Mouse (Mus musculus): ENCODE measurements around the gene Tppp. TPM values are rescaled to one million over a fixed set of nuclear protein-coding genes. Genes with fewer than 3 reads are reported as not detected.
"Not testable (repeated sequence)": the region's sequence is repeated elsewhere in the genome, so short reads cannot be mapped to it uniquely, and the experiment has no call there.

The Tppp gene
- total and polyA plus RNA-seq, 3 experiments: 13.3 to 15.6 (median 14.3) TPM

GRCm38 (mm10) chr13:74010678-74011077 lies 1.5 kb downstream of the Tppp start:
- no peak overlapping the region for H3K9ac ChIP-seq (ENCODE audit: low read depth, low read length)
- peak overlapping the region; percentile 93 for H3K27ac ChIP-seq

GRCm38 (mm10) chr13:74015908-74016307 lies 6.7 kb downstream of the Tppp start:
- DNase-seq: no peak
- H3K79me2 ChIP-seq (replicated peaks; ENCODE audit: control insufficient read depth, insufficient read depth, low read length): peaks cover 10% of the 10 kb centered on the region
- no peak overlapping the region for H3K27ac ChIP-seq
- TF ChIP-seq EP300 (IDR thresholded peaks at IDR 0.05; ENCODE audit: insufficient read depth, low read depth, low read length) (no peak), CTCF (IDR thresholded peaks at IDR 0.05) (no peak), POLR2A (IDR thresholded peaks at IDR 0.05; ENCODE audit: insufficient read depth, low read depth, low read length) (no peak)
- no peaks in the 10 kb centered on the region; the same call in 1 of the 2 replicates for H3K36me3 ChIP-seq (ENCODE audit: control insufficient read depth, insufficient read depth, low read length)
- H3K9ac ChIP-seq (ENCODE audit: low read depth, low read length): no peak overlapping the region
- H3K4me1 ChIP-seq (ENCODE audit: control insufficient read depth, insufficient read depth, low read length): peaks cover 19% of the 10 kb centered on the region
- H3K4me3 ChIP-seq: no peak overlapping the region
- H3K27me3 ChIP-seq (ENCODE audit: control insufficient read depth, insufficient read depth, low read length): no peaks in the 10 kb centered on the region
- intact Hi-C loops (cut with DNase I): no loop called here
- 77% methylated on average over 4 of the region's 4 CpGs for WGBS

More at GRCm38 (mm10) chr13:74010678-74011077, 1.5 kb downstream of the Tppp start:
- peak in 1 of 2 experiments; percentile 31 for DNase-seq
- peak overlapping the region; percentile 59 for H3K4me3 ChIP-seq
- H3K79me2 ChIP-seq (replicated peaks; ENCODE audit: control insufficient read depth, insufficient read depth, low read length): peaks cover 7% of the 10 kb centered on the region
- no peaks in the 10 kb centered on the region for H3K27me3 ChIP-seq (ENCODE audit: control insufficient read depth, insufficient read depth, low read length)
- no peaks in the 10 kb centered on the region; the same call in 1 of the 2 replicates for H3K36me3 ChIP-seq (ENCODE audit: control insufficient read depth, insufficient read depth, low read length)
- intact Hi-C loops (cut with DNase I): loop anchor here (2.0 kb wide), 1 partner anchor 16 kb away; no protein-coding TSS in a partner anchor
- WGBS: 11% methylated on average over 3 of the region's 3 CpGs
- no peak for TF ChIP-seq CTCF (IDR thresholded peaks at IDR 0.05)
- TF ChIP-seq POLR2A (IDR thresholded peaks at IDR 0.05; ENCODE audit: insufficient read depth, low read depth, low read length): peak; percentile 48; the same call in 1 of the 2 replicates
- H3K4me1 ChIP-seq (ENCODE audit: control insufficient read depth, insufficient read depth, low read length): peaks cover 11% of the 10 kb centered on the region

GRCm38 (mm10) chr13:74017426-74017825 lies 8.2 kb downstream of the Tppp start:
- WGBS: 76% methylated on average over 4 of the region's 4 CpGs
- H3K27ac ChIP-seq: no peak overlapping the region
- no peaks in the 10 kb centered on the region for H3K36me3 ChIP-seq (ENCODE audit: control insufficient read depth, insufficient read depth, low read length)
- H3K4me1 ChIP-seq (ENCODE audit: control insufficient read depth, insufficient read depth, low read length): peaks cover 13% of the 10 kb centered on the region
- H3K27me3 ChIP-seq (ENCODE audit: control insufficient read depth, insufficient read depth, low read length): no peaks in the 10 kb centered on the region
- H3K4me3 ChIP-seq: no peak overlapping the region
- no peak for DNase-seq
- H3K79me2 ChIP-seq (replicated peaks; ENCODE audit: control insufficient read depth, insufficient read depth, low read length): peaks cover 4% of the 10 kb centered on the region
- no peak overlapping the region for H3K9ac ChIP-seq (ENCODE audit: low read depth, low read length)
- intact Hi-C loops (cut with DNase I): no loop called here
- no peak for TF ChIP-seq CTCF (IDR thresholded peaks at IDR 0.05)
- no peak for TF ChIP-seq POLR2A (IDR thresholded peaks at IDR 0.05; ENCODE audit: insufficient read depth, low read depth, low read length)
- no peak for TF ChIP-seq EP300 (IDR thresholded peaks at IDR 0.05; ENCODE audit: insufficient read depth, low read depth, low read length)

- intact Hi-C loops (cut with DNase I): not testable (repeated sequence)
- DNase-seq: peak in 1 of 2 experiments; percentile 12
- 71% methylated on average over 8 of the region's 8 CpGs for WGBS
Measured at GRCm38 (mm10) chr13:74019006-74019405, 9.8 kb downstream of the Tppp start.

GRCm38 (mm10) chr13:74025151-74026081 lies 16.2 kb downstream of the Tppp start:
- intact Hi-C loops (cut with DNase I): loop anchor here (1.0 to 2.0 kb wide), 2 partner anchors 15 to 55 kb away; no protein-coding TSS in a partner anchor
- TF ChIP-seq CTCF (IDR thresholded peaks at IDR 0.05) (no peak), POLR2A (IDR thresholded peaks at IDR 0.05; ENCODE audit: insufficient read depth, low read depth, low read length) (no peak), EP300 (IDR thresholded peaks at IDR 0.05; ENCODE audit: insufficient read depth, low read depth, low read length) (no peak)
- Histone ChIP-seq H3K4me3 (no peak overlapping the region), H3K4me1 (ENCODE audit: control insufficient read depth, insufficient read depth, low read length) (peaks cover 17% of the 10 kb centered on the region), H3K27ac (peak overlapping the region; percentile 62), H3K36me3 (ENCODE audit: control insufficient read depth, insufficient read depth, low read length) (peaks cover 7% of the 10 kb centered on the region), H3K79me2 (replicated peaks; ENCODE audit: control insufficient read depth, insufficient read depth, low read length) (no peaks in the 10 kb centered on the region; the same call in 1 of the 2 replicates), H3K27me3 (ENCODE audit: control insufficient read depth, insufficient read depth, low read length) (no peaks in the 10 kb centered on the region), H3K9ac (ENCODE audit: low read depth, low read length) (no peak overlapping the region)
- peak; percentile 68 to 79 for DNase-seq
- 34% methylated on average over 4 of the region's 4 CpGs for WGBS

More at GRCm38 (mm10) chr13:74019006-74019405, 9.8 kb downstream of the Tppp start:
- not testable (repeated sequence) for H3K4me3 ChIP-seq; H3K36me3 ChIP-seq (ENCODE audit: control insufficient read depth, insufficient read depth, low read length); H3K27ac ChIP-seq; H3K9ac ChIP-seq (ENCODE audit: low read depth, low read length); H3K79me2 ChIP-seq (replicated peaks; ENCODE audit: control insufficient read depth, insufficient read depth, low read length); H3K27me3 ChIP-seq (ENCODE audit: control insufficient read depth, insufficient read depth, low read length)
- H3K4me1 ChIP-seq (ENCODE audit: control insufficient read depth, insufficient read depth, low read length): peaks cover 13% of the 10 kb centered on the region

GRCm38 (mm10) chr13:74026215-74026614 lies 17.0 kb downstream of the Tppp start:
- H3K4me3 ChIP-seq: no peak overlapping the region
- intact Hi-C loops (cut with DNase I): loop anchor here (1.0 to 2.0 kb wide), 2 partner anchors 15 to 56 kb away; no protein-coding TSS in a partner anchor
- DNase-seq: peak; percentile 59 to 60
- no peak for TF ChIP-seq POLR2A (IDR thresholded peaks at IDR 0.05; ENCODE audit: insufficient read depth, low read depth, low read length)
- TF ChIP-seq EP300 (IDR thresholded peaks at IDR 0.05; ENCODE audit: insufficient read depth, low read depth, low read length): 0 out of 2 replicates have a peak, but pooled peaks have one; percentile 48
- TF ChIP-seq CTCF (IDR thresholded peaks at IDR 0.05): peak; percentile 89
- H3K79me2 ChIP-seq (replicated peaks; ENCODE audit: control insufficient read depth, insufficient read depth, low read length): no peaks in the 10 kb centered on the region; the same call in 1 of the 2 replicates
- H3K36me3 ChIP-seq (ENCODE audit: control insufficient read depth, insufficient read depth, low read length): peaks cover 7% of the 10 kb centered on the region
- peaks cover 17% of the 10 kb centered on the region for H3K4me1 ChIP-seq (ENCODE audit: control insufficient read depth, insufficient read depth, low read length)
- WGBS: 16% methylated on average over 2 of the region's 2 CpGs
- peak overlapping the region; percentile 62 for H3K27ac ChIP-seq
- H3K9ac ChIP-seq (ENCODE audit: low read depth, low read length): no peak overlapping the region
- no peaks in the 10 kb centered on the region for H3K27me3 ChIP-seq (ENCODE audit: control insufficient read depth, insufficient read depth, low read length)
